Mouse (Mus musculus): ENCODE results near the gene Eya4.

GRCm38 (mm10) chr10:23198251-23198650 lies 152.3 kb downstream of the Eya4 start:
- TF ChIP-seq GATA1 (IDR thresholded peaks at IDR 0.05; ENCODE audit: low read length) (no peak), TAL1 (IDR thresholded peaks at IDR 0.05; ENCODE audit: low read length) (no peak)

Data from erythroblast, embryonic 14.5 days (primary cell).